Mouse (Mus musculus) spleen, adult 18-20 months (tissue): ENCODE measurements around the gene Uimc1.

Source experiments
- DNase-seq, 2 experiments: peaks; one replicate each; pipeline ENCODE4 v3.0.0; 2022; ENCODE audit warnings: mixed read lengths in 2 of 2

Gene Uimc1

DNA sequence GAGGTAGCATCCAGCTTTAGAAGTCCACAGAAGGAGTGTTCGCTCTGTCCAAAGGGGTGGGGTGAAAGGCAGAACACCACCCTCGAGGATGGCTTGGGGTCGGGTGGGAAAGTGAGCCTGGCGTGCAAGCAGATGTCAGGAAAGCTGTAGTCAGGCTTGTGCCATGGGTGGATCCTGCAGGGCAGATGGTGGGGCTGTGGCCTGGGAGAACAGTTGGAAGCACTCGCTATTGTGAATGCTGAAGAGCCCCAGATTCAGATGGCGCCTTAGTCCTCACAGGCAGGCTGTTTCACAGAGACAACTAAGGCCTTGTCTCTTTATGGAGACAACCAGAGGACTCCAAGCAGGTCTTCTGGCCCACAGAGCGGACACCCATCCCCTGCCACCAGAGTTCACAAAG lies 107.9 kb downstream of the Uimc1 start:
- no peak for DNase-seq

DNA sequence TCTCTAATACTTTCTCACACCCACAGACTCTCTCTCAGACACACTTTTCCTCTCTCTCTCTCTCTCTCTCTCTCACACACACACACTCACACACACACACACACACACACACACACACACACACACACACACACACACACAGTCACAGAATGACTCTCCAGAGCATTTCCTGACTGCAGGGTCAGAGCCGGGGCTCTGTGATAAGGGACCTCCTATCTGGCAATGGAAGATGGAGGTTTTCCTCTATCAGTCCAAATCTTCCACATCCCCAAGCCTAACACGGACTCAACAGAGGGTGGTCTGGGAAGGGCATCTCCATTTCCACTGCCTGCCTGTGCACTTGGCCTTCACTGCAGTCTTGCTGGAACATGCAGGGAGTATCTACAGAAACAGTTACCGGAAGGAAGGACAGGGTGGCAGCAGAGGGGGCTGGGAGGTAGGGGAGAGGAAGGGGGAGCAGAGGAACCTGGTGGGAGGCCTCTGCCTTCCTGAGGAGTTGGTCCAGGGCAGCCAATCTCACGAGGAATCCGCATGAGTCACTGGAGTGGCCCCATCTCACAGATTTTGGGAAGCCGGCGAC lies 111.8 kb downstream of the Uimc1 start:
- no peak for DNase-seq

DNA sequence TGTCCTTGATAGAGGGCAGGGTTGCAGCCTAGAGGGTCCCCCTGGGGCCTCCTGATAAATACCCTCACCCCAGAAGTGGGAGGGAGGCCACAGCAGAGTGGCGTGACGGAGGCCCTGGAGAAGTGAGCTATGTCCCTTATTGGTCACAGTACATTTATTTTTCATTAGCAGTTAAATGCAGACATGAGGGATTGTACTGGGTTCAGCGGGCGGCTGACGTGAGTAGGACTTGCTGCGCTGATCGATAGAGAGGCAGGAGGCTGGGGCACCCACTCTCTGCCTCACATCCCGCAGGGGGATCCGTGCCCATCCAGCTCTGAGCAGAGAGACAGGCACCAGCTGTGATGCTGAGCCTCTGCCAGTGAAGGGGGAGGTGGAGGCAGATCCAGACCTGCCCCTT lies 112.7 kb downstream of the Uimc1 start:
- no peak for DNase-seq

DNA sequence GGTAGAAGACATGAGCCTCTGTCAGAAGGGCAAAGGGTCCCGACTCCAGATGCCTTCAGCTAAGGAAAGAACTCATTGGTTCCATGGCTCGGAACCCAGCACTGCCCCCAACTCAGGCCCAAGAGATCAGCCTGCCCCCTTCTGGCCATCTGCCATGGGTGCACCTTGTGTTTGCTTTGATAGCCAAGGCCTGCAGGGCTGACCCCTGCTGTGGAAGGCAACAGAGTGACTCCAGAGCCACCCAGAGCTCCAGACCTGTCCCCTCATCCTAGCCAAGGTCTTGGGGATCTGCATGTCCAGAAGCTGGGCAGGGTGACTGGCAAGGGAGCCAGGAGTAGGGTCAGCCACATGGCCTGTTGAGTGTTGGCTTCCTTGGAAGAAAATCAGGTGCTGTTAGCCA lies 116.5 kb downstream of the Uimc1 start:
- no peak for DNase-seq

DNA sequence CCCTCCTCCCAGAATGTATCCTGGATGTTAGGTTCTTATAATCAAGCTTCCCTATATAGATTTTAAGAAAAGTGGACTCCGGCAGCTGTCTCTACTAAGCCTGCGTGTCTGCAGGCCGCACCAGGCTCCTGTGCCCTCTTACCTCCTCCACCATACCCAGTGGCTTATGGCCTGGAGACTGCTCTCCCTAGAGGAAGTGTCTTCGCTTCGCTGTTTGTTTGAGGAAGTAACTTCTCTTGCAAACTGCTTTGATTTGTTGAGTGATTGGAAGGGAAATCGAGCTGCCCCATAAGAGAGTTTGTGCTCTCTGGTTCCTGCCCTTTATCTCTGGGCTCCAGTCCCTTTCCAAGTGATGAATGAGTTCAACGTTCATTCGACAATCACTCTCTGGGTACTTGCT lies 117.1 kb downstream of the Uimc1 start:
- DNase-seq = no peak

DNA sequence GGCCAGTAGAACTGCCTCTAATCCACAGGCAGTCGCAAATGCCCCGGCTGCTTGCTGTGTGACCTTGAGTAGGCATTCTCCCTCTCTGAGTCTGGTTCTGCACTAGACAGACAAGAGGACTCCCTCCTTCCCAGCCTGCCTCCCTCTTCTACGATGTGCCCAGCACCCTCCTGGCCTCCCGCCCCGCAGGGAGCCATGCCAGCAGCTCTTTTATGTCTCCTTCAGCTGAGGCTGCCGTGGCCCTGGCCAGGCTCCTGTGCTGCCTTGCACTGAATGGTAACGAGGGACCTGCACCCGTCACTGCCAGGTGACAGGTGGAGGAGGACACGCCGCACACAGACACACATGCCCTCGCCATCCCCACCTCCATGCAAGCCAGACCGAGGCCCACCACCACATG lies 119.1 kb downstream of the Uimc1 start:
- DNase-seq = no peak

DNA sequence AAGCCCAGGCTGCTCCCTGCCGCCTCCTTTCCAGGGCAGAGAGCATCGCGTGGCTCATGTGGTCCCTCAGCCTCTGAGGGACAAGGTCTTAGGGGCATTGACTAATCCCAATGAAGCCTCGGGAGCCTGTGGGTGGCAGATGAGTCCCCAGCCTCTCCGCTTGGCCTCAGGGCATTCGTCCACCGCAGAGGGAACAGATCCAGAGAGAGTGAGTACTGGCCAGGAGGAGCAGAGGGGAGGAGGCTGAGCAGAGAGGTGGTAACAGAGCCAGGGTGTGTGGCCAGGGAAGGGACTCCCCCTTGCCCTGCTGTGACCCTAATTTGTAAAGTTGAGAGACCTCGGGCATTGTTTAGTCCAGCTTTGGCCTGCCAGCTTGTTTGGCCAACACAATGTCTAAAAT lies 121.3 kb downstream of the Uimc1 start:
- no peak for DNase-seq
